Mouse (Mus musculus) spleen, adult 2 months (tissue): ENCODE results near the gene Trpm1.

Experiments used
- CTCF ChIP-seq: fragments of 200-500 bp; IDR thresholded peaks from 2 replicates; pipeline ENCODE4 v1.5.1; 2011; ENCODE audit warnings: mild to moderate bottlenecking, inconsistent platforms; ENCODE audit not compliant: insufficient read depth, insufficient read length, insufficient replicate concordance; ENCODE audit errors: extremely low read depth
- POLR2A ChIP-seq: fragments of 200-500 bp; IDR thresholded peaks from 2 replicates; pipeline ENCODE4 v1.6.1; 2011; ENCODE audit warnings: low read depth, low read length, inconsistent platforms

GRCm38 (mm10) chr7:64223215-64223614 lies 69.6 kb downstream of the Trpm1 start:
- TF ChIP-seq CTCF (no peak), POLR2A (no peak)
